8 mouse cellular contexts compared by ENCODE assay signal in genomic region chr5:45638806-45639714, GRCm38 (mm10). TPM values are rescaled to one million over a fixed set of nuclear protein-coding genes. Genes with fewer than 3 reads are reported as not detected.
DNase-seq lines count a peak whose midpoint lies in the region; ATAC-seq lines count a peak whose summit lies in the region.

Gene Fam184b, minus strand, starts transcription at chr5:45639614.

- peaks cover 5% of the 10 kb centered on the region; the same call in 1 of the 2 replicates for H3K4me1 ChIP-seq in erythroblast, embryonic 14.5 days (ENCODE audit: control insufficient read depth)

- intact Hi-C loops in left cerebral cortex, postnatal 36 days (cut with DNase I): loop anchor here (2.0 kb wide), 1 partner anchor 48 kb away; no protein-coding TSS in a partner anchor

- peak; percentile 84 for DNase-seq in cerebellum, adult 9-11 months
- DNase-seq in frontal cortex, postnatal 10 days (ENCODE audit: low spot score in 2 of 2): peak; percentile 65 to 76
- DNase-seq in kidney, adult 18-20 months: peak; percentile 37
- DNase-seq in left cerebral cortex, postnatal 36 days (ENCODE audit: low spot score in 2 of 2): peak; percentile 83 to 84
- DNase-seq in right cerebral cortex, postnatal 14 days: peak; percentile 80

- ATAC-seq in erythroblast, adult 5-6 weeks (replicated peaks; ENCODE audit: low FRiP score, poor library complexity, severe bottlenecking): no peak
- peak; percentile 52 for ATAC-seq in megakaryocyte-erythroid progenitor cell, adult 5-6 weeks (replicated peaks; ENCODE audit: low FRiP score, low TSS enrichment, poor library complexity, severe bottlenecking)

- peaks cover 27% of the 10 kb centered on the region for H3K27me3 ChIP-seq in erythroblast, embryonic 14.5 days (ENCODE audit: control insufficient read depth)

- H3K36me3 ChIP-seq in erythroblast, embryonic 14.5 days (ENCODE audit: control insufficient read depth): no peaks in the 10 kb centered on the region

- H3K9me3 ChIP-seq in erythroblast, embryonic 14.5 days (ENCODE audit: control insufficient read depth, low read length): no peaks in the 10 kb centered on the region

- H3K4me3 ChIP-seq in erythroblast, embryonic 14.5 days (replicated peaks): peak within 1 kb of the TSS; percentile 40

RNA-seq across cellular contexts. Expression of gene Fam184b, which starts in this region (rescaled TPM):
- not detected in 2 replicates for polyA plus RNA-seq in erythroblast, embryonic 14.5 days (2012)
- total RNA-seq in erythroblast, adult 5-6 weeks (2015; ENCODE audit: low replicate concordance): not detected in 2 replicates
- under 0.01 TPM in 1 of 2 replicates, not detected in the other for total RNA-seq in erythroblast, adult 5-6 weeks (2017; ENCODE audit: low replicate concordance)
- total RNA-seq in left cerebral cortex, postnatal 36 days (2021): 10 to 100 TPM in 1 of 2 experiments, 1 to 10 TPM in 1; 6.9 to 10.4 TPM
- not detected in 2 replicates for total RNA-seq in megakaryocyte-erythroid progenitor cell, adult 5-6 weeks (2014; fragmentation: Nextera tagmentation)
- not detected in 2 replicates for total RNA-seq in megakaryocyte-erythroid progenitor cell, adult 5-6 weeks (2017)

Comparison
In these comparisons a context has a peak if more than half of its experiments do, and no peak if none do; other contexts are left out.
1. RNA of gene Fam184b (total RNA-seq): 6.9 to 10.4 TPM in left cerebral cortex, postnatal 36 days; under 0.01 TPM in erythroblast, adult 5-6 weeks and not detected in megakaryocyte-erythroid progenitor cell, adult 5-6 weeks; every median in the first group is over 4 times any median in the second.
2. Peak in ATAC-seq in megakaryocyte-erythroid progenitor cell, adult 5-6 weeks; RNA of the gene not detected or under 1 TPM.
3. Peak in every context shown above with its lines, with median percentiles within 50 percentile points of each other: DNase-seq.